Mouse (Mus musculus): ENCODE results near the gene Idh2.

The Idh2 gene

DNA sequence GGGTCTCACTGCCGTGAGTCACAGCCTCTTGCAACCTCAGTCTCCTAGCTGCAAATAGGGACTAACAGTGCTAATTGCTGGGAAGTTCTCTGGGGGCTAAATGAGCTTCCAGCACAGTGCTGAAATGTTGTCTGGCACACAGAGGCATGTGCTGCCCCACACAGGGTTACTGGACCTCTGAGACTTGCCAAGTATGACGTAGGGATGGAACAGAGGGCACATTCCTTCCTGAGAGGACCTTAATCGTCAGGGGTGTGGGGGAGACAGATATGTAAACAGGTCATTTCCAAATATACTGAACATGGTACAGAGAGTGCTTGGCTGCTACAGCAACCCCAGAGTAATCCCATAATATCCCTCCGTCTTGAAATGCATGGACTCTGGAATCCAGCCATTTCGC is 5.9 kb upstream of the Idh2 start:
- DNase-seq = no peak

DNA sequence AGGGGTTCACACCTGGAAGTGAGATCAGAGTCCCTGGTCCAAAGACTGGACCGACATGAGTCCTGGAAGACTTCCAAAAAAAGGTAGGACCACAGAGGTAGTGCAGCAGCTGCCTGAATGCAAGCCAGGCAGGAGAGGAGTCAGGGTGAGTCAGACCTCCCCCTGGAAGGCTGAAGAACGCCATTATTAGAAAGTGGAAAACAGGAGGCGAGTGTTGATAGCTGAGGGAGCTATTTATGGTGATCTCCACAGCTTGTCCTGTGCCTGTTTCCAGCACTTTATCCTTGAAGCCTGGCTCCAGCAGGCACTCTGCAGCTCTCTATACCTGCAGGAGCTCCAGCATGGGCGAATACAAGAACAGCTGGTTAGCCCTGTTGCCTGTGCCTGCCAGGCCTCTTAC is 4.0 kb upstream of the Idh2 start:
- DNase-seq = peak; percentile 30

DNA sequence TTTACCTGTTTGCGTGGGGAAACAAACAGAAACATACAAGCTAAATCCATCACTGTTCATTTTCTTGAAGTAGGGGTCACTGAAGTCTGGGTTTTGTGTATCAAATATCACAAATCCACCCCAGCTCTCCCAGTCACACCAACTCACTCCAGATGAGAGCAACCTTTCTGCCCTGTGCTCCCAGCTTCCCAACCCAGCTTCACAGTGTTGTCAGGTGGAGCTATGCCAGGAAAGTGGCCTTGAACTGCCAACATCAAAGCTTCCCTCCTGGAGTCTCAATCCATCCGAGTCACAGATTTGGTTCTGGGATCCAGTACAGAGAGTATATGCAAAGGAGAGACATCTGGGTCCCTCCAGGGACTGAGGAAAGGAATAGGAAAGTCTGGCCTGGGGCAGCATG is 966 bp upstream of the Idh2 start:
- no peak for DNase-seq

DNA sequence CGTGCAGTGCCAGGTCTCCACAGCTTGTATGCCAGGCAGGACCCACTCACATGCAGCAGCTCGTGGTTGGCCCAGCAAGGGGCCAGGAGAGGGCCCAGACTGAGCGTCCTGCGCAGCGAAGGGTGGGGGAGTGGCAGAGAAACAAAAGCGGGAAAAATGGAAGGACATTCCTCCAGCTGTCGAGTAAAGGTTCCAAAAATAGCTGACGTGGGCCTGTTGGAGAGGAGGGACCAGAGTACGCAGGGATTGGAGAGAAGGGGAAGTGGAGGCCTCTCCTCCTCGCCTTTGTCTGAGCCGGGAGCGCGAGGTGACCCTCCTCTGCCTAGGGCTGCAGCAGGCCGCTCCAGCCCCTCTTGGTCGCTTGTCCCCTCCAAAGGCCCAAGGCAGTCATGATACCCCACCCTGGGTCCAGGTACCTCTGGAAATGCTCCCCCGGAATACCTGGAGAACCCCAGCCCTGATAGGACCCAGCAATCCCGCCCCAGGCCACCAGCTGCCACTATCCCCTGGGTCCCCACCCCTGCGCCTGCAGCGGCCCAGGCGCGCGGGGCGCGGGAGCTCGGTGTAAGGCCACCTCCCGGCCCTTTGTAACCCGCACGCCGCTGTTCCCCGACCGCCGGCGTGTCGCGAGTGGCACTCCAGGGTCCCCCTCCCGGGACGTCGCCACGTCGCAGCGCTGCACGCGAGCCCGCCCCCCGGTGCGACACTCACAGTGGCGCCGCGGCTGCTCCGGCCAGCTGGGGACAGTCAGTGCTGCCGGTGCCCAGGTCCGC is 555 bp downstream of the Idh2 start:
- DNase-seq = no peak

- DNase-seq = no peak
Measured at GRCm38 (mm10) chr7:80113989-80114388, 1.2 kb downstream of the Idh2 start.

GRCm38 (mm10) chr7:80111066-80112045 is 3.8 kb downstream of the Idh2 start:
- DNase-seq = peak; percentile 50

- DNase-seq = no peak
Measured at GRCm38 (mm10) chr7:80106441-80106840, 8.8 kb downstream of the Idh2 start.

GRCm38 (mm10) chr7:80105637-80106390 is 9.4 kb downstream of the Idh2 start:
- DNase-seq = no peak

GRCm38 (mm10) chr7:80103335-80103734 is 11.9 kb downstream of the Idh2 start:
- no peak for DNase-seq

DNA sequence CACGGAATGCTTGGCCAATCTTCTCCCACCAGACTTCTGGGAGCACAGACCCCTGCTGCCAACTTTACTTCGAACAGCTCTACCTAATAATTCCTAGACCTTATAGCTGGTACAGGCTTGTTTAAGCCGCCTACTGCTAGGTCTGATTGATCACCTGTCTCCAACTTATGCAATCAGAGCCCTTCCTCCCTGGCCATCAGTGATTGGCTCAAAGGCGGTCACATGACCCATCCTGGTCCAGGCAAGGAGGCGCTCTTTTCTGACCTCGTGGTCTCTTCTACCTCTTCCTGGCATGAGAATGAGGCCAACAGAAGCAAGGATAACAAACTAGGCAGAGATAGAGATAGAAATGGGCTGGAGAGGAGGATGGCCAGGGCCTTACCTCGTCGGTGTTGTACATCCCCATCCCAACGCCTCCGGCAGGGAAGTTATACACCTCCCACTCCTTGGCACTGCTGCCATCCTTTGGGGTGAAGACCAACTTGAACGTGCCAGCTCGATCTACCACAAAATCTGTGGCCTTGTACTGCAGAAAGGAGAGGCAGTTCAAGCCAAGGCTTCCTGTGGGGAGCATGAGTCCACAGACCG is 16.7 kb downstream of the Idh2 start:
- no peak for DNase-seq

DNA sequence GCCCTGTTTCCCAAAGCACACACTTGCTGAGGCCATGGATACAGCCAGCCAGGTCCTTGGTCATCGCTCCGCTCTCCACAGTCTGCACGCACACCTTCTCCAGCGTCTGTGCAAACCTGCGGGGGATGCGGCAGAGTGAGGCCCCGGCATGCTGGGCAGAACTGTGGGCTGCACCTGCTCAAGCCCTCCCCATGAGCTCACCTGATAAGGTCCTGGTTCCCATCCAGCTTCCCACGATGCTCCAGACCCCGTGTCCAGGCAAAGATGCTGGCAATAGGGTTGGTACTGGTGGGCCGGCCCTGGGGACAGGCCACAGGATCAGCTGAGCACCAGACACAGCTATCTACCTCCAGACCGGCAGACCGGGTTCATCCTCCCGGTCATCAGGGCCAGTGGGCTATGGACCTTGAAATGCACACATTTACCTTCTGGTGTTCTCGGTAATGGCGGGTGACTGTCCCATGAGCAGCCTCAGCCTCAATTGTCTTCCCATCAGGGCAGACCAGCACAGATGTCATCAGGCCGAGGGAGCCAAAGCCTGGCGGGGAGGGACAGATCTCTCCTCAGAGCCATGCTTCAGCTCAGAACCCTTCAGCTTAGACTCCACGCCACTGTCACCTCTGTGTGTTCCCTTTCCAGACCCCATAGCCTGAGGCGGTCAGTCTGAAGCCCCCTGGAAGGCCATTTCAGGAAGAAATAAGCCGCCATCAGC is 19.4 kb downstream of the Idh2 start:
- no peak for DNase-seq

DNA sequence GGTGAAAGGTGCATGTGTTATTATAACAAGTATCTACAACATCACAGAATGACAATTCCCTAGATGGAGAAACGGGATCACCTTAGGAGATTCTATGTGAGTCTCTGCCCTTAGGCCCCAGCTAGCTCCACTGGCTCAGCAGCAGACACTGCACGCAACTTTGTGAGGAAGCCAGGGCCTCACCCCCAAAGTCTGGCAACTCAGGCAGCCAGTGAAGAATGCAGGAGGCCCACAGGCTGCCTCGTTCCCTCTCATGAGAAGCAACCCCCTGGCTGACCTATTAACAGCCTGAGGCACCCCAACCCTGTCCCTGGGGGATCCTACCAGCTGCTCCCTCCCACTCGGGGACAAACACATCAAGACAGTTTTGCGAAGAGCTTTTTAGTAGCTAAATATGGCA is 20.7 kb downstream of the Idh2 start:
- DNase-seq = no peak

GRCm38 (mm10) chr7:80092351-80093046 is 22.7 kb downstream of the Idh2 start:
- DNase-seq = peak; percentile 70

DNA sequence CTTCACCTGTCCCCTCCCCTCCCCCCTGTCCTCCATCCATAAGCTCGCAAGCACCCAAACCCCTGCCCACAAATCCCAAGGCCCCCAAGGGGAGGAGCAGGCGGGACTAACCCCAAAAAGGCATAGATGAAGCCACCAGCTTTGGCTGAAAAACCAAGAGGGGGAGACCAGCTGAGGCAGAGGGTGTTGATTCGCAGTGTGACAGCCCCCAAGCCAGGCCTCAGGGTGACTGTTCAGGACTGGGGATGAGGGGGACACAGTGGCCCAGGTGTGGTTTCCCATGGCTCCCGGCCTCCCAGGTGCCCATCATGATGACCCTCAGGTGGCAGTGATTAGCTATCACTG is 23.4 kb downstream of the Idh2 start:
- no peak for DNase-seq

- no peak for DNase-seq
Measured at GRCm38 (mm10) chr7:80091004-80091865, 24.0 kb downstream of the Idh2 start.

GRCm38 (mm10) chr7:80090191-80091003 is 24.8 kb downstream of the Idh2 start:
- DNase-seq = no peak

- no peak for DNase-seq
Measured at GRCm38 (mm10) chr7:80088191-80088590, 27.0 kb downstream of the Idh2 start.

DNA sequence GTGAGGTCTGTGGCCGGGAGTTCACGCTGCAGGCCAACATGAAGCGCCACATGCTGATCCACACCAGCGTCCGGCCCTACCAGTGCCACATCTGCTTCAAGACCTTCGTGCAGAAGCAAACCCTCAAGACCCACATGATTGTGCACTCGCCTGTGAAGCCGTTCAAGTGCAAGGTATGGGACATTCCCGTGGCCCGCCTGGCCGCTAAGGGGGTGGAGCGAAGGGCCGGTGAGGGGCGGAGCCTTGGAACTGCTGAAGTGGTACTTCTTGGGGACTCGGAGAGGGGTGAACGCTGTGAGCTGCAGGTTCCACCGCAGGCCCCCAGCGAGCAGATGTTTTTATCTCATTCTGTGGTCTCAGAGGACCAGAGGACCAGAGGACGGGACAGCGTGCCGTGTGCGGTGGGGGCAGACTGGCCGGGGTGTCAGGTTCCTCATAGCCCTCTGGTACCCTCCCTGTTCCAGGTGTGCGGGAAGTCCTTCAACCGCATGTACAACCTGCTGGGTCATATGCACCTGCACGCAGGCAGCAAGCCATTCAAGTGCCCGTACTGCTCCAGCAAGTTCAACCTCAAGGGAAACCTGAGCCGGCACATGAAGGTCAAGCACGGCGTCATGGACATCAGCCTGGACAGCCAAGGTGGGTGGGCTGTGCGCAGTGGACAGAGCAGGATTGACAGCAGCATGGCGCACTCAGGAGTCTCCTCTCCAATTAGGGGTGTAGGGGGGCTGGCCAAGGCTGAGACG is 29.0 kb downstream of the Idh2 start:
- no peak for DNase-seq

DNA sequence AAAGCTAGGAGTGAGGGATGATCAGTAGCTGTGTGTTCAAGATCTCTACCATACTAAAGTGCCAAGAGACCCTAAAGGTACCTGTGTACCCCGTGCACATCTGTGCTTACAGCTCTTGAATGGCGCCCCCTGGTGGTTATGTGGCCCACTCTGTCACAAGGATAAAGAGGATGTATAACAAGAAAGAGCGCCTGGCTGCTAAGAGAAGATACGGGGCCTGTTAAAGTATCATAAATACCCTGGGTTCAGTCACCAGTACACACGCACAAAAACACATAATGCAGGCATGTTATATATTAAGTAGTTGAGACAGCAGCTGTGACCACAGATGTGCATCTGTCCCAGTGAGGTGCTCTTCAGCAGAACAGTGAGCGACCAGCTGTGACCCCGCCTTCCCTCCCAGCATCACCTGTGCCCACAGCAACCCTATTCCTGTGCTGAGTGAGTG is 30.7 kb downstream of the Idh2 start:
- no peak for DNase-seq

All from right cerebral cortex, postnatal 25 days (tissue).